7 mouse cellular contexts compared by ENCODE assay signal in the genomic region with DNA sequence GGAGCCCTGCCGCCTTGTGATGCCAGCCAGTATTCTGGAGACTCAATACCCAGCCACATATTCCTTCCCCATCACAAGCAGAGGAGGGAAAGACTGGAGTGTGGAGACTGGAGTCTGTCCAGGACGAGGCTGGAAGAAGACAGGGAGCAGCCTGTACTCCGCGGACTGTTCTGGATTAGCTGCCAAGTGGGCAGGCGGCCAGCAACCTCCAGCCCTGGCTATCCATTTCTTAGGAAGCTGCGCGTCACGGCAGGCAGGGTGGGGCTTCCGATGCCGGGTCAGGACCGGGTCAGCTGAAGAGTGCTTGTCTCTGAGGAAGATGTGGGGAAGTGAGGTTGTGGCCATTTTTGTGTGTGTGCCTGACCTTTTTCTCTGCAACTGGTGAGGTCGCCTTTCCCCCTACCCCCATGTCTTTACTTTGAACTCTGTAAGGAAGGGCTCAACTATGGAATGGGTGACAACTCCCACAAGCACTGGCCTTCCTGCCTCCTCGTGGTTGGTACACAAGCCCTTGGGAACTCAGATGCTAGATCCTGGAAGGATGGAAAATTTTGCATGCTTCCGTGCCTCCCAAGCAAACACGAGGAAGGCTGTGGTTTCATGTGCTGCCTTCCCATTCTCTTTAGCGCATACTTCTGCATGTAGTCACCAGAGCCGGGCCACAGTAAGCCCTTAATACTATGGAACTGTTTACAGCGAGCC.
DNase-seq lines count a peak whose midpoint lies in the region; ATAC-seq lines count a peak whose summit lies in the region.

No protein-coding gene starts in this region.

- no peak overlapping the region for H3K9ac ChIP-seq in midbrain, embryonic 12.5 days (replicated peaks)

- H3K9me3 ChIP-seq in midbrain, embryonic 12.5 days, result no peaks in the 10 kb centered on the region

- peaks cover 10% of the 10 kb centered on the region for H3K4me1 ChIP-seq in midbrain, embryonic 12.5 days

- intact Hi-C loops in left cerebral cortex, postnatal 36 days (cut with DNase I), result loop anchor here (2.0 kb wide), 3 partner anchors 14 to 310 kb away; no protein-coding TSS in a partner anchor

- peak; percentile 98 to 99 for DNase-seq in adrenal gland, postnatal 36 days
- DNase-seq in embryo, embryonic 9.5 days (ENCODE audit: extremely low spot score), result peak; percentile 20
- DNase-seq in heart, adult 11 months, result peak; percentile 100
- peak; percentile 98 for DNase-seq in kidney, adult 18-20 months
- peak; percentile 94 to 96 for DNase-seq in left cerebral cortex, postnatal 36 days (ENCODE audit: low spot score in 2 of 2)
- peak; percentile 13 to 28 for DNase-seq in spleen, postnatal 14 days (ENCODE audit: low spot score in 2 of 2)

- no peak overlapping the region for H3K4me3 ChIP-seq in midbrain, embryonic 12.5 days

- H3K36me3 ChIP-seq in midbrain, embryonic 12.5 days, result no peaks in the 10 kb centered on the region

- H3K4me2 ChIP-seq in midbrain, embryonic 12.5 days (replicated peaks), result no peak overlapping the region

- H3K27me3 ChIP-seq in midbrain, embryonic 12.5 days, result peaks cover 9% of the 10 kb centered on the region; the same call in 1 of the 2 replicates

- no peak overlapping the region for H3K27ac ChIP-seq in midbrain, embryonic 12.5 days (replicated peaks)

- ATAC-seq in midbrain, embryonic 12.5 days (ENCODE audit: low FRiP score, low read depth), result peak; percentile 62

- WGBS in midbrain, embryonic 12.5 days, result 59% methylated on average over 18 of the region's 18 CpGs

Comparison
In these comparisons a context has a peak if more than half of its experiments do, and no peak if none do; other contexts are left out.
1. DNase-seq: peak in every context shown above with its lines; median percentile 100 in heart, adult 11 months; 98 in adrenal gland, postnatal 36 days; 98 in kidney, adult 18-20 months; 95 in left cerebral cortex, postnatal 36 days; 20 in spleen, postnatal 14 days; 20 in embryo, embryonic 9.5 days.